Mouse (Mus musculus): ENCODE results near the gene Galnt15. TPM values are rescaled to one million over a fixed set of nuclear protein-coding genes. Genes with fewer than 3 reads are reported as not detected.

Galnt15 gene
- 1.2 and 1.9 TPM in 2 replicates for polyA plus RNA-seq (2012; rRNA removed)

DNA sequence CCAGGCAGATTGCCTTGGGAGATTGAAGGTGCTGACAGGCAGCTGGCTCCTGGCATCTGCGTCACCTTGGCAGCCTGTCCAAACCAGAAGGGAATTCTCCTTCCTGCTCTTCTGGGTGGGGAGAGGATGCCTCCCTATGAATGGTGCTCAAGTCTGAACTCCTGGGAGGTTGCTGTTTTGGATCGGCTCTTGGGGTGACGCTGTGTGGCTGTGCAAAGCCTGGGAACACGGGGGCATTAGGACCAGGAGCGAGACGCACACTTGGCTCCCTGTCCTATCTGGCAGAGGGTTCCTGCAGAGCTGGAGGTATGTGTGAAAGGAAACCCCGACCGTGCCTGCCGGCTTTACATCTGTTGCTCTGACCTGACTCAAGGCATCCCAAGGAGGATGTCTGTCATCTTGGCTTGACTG is at the start of gene Galnt15:
Gene Galnt15, plus strand, starts transcription at position 309 of the 411 bp plus-strand sequence.
- 6% methylated on average over 9 of the region's 9 CpGs for WGBS
- DNase-seq (ENCODE audit: low read depth, low spot score): no peak

DNA sequence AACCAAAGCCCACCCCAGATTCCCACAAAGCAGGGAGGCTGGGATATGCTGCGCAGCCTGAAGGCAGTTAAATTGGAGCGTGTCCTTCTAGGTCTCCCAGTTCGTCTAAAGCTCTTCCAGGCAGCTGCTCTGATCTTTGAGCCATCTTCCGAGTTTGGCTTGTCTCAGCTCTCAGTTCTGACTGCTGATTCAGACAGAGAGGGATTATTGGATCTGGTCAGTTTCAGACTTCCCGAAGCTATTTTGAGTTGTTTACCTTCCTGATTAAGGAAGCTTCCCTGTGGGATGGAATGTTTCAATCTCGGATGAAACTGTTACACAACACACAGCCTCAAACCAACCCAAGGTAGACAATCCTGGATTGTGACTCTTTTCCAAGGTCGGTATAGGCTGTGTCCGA is 34.8 kb upstream of the Galnt15 start:
- DNase-seq (ENCODE audit: low read depth, low spot score): no peak
- 38% methylated on average over 8 of the region's 8 CpGs for WGBS

DNA sequence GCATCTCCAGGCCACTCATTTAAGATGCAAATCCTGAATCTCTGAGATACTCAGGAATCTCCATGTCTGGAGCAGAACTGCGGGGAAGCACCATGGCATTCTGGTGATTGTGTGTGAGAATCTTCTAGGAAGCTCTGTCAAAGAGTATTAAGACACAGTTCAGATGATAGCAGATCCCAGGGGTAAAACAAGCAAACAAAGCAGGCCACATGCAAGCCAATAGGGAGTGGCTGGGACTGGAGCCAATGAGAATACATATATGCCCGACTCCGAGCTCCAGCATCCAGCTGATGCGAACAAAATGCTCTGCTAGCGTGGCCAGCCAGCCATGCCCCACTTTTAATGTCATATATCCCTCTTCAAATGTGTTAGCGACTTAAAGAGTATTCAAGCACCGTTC is 27.8 kb upstream of the Galnt15 start:
- DNase-seq (ENCODE audit: low read depth, low spot score): no peak
- 68% methylated on average over 7 of the region's 7 CpGs for WGBS

DNA sequence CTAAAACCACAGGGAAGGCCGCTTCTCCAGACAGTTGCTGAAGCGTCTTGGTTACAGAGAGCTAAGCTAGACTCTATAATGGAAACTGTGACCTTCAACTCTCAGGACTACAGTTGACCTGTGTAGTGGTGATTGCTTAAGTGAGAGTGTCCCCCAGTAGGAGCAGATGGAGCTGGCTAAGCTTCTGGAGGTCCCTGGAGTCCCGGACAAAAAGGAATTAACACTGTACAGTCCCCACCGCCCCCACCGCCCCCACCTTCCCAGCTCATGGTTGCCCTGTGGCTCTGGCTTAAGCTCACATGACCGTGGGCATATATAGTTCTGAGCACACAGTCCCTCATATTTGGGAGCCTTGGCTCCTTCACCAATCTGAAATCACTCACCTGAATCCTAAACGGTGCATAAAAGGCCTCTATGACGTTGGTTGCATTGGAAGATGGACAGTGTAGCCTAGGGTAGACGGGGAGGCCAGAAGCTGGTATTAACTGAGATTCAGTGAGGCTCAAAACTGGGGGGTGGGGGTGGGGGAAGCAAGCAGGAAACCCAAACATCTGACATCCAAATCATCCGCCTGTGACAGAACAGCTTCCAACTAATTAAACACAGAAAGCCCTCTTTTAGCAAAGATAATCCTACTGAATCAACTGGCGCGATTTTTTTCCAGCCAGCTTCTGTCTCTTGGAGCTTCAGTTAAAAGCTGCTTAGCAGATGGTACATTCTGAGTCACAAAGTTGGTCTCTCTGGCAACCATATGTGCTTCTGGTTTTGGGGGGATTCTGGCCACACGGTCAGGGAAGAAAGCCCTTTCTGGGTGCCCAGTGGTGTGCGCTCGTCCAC is 26.1 kb upstream of the Galnt15 start:
- 78% methylated on average over 15 of the region's 15 CpGs for WGBS
- DNase-seq (ENCODE audit: low read depth, low spot score): no peak

DNA sequence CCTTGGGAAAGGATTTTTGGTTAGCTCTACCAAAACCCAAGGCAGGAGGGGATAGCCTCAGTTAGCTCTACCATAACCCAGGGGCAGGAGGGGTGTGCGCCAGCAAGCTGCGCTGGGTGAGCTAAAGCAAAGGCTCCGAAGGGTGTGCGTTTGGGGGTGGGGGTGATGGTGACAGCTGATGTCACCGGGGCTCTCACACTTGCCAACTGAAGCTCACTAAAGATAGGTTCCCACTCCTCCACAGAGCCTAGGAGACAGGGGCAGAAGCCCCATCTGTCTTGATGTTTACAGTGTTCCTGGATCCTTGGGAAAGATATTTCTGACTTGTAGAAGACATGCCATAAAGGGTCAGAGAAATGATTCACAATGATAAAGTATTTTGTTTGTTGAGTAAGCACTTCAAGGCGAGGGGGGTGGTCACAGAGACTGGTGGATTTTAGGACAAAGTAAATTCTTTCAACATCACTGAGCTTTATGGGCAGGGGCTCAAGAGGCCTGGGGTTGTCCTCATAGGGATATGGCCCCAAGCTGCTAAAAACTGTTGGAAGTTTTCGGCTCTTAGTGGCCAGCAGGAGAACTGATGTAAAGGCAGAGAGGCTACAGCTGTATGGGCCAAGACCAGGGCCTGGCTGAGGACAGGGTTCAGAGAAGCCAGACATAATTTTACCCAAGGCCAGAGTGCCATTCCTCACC is 24.7 kb upstream of the Galnt15 start:
- no peak for DNase-seq (ENCODE audit: low read depth, low spot score)
- 56% methylated on average over 7 of the region's 7 CpGs for WGBS

DNA sequence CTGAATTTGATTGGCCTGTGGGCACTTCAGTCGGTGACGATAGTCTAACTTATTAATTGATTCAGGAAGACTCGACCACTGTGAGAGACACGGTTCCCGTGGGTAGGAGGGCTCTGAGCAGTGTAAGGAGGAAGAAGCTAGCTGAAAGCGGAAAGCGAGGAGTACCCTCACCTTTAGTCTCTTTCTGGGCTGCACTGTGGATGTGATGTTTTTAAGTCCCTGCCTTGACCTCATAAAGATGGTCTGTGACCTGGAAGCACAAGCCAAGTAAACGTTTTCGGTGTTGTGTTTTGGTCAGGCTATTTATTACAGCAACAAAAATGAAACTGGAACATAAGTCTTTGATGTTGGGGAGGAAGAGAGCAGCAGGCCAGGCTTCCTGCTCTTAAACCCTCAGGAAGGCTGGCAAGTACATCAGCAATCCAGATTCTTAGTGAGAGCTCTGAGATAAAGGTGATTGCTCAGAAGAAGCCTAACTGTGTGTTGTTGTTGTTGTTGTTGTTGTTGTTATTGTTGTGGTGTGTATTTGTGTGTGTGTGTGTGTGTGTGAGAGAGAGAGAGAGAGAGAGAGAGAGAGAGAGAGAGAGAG is 23.0 kb upstream of the Galnt15 start:
- DNase-seq (ENCODE audit: low read depth, low spot score): no peak
- WGBS: 67% methylated on average over 9 of the region's 9 CpGs

DNA sequence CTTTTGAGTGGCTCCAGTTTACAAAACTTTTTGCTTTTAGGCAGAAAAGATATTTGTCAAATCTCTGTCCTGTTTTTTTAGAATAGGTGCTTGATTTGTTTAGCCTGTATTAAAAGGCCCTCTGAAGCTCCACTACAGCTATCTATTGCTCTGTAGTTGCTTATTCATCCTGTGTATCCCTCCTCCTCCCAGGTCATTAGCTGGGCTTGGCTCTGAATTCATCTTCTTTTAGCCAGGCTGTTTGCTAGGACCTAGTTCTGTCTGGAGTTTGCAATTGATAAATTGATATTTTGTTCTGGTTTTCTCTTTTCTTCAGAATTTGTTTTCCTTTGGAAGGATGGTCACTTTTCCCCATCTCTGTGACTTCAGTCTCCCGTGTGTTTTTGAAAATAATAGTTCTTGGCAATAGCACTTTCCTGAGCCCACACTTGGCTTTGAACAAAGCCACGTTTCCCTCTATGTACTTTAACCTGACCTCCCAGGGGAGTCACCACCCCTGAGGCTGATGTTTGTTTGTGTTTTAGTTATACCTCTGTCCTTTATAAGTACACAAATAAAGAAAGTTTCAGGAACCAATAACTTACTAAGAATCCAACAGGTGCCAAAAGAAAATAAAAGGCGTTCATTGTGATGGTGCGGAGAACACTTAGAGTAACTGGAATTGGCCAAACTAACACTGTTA is 21.0 kb upstream of the Galnt15 start:
- no peak for DNase-seq (ENCODE audit: low read depth, low spot score)
- 64% methylated on average over 4 of the region's 4 CpGs for WGBS

DNA sequence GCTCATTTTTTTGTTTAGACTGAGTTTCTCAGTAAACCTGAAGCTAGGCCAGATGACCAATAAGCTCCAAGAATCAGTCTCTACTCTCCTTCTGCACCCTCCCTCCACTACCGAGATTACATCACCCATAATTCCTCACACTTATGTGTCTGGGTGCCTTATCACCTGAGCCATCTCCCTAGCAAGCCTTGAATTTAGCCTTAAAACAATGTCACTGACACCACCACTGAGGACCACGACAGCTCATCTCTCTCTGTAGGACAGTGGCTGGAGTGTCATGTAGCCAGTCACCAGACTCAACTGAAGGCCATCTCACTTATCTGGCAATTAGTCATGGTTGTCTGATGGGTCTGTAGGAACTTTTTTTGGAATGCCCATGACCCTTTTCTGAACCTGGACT is 19.1 kb upstream of the Galnt15 start:
- WGBS: 69% methylated on average over 2 of the region's 2 CpGs

DNA sequence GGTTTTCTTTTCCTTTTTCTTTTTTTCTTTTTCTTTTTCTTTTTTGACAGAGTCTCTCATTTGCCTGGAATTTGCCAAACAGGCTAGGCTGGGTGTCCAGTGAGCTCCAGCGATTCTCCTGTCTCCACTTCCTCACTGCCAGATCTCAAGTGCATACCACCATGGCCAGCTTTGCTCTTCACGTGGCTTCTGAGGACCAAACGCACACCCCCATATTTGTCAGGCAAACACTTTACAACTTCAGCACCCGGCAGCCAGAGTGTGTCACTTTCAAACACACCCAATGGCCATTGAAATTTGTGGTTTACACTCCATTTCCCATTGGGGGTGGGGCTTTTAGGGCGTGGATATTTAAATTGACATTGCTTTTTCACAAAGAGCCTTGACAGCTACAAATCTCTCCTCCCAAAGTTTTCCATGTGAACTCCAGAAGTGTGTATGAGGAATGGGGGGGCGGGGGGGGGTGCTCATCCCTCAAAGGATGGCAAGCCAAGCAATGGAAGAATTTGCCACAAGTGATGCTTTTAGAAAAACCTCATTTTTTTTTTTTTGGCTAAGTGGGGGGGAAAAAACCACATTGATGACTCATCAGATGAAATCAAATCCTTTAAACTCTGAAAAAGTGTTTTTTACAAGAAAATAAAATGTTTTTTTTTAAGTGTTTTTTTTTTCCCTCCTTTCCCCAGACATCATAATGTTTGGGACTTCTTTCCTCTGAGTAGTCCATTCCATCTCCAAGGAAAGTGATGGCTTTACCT is 17.1 kb upstream of the Galnt15 start:
- no peak for DNase-seq (ENCODE audit: low read depth, low spot score)
- 30% methylated on average over 6 of the region's 6 CpGs for WGBS

More for the DNA sequence above, 19.1 kb upstream of the Galnt15 start:
- DNase-seq (ENCODE audit: low read depth, low spot score): no peak

DNA sequence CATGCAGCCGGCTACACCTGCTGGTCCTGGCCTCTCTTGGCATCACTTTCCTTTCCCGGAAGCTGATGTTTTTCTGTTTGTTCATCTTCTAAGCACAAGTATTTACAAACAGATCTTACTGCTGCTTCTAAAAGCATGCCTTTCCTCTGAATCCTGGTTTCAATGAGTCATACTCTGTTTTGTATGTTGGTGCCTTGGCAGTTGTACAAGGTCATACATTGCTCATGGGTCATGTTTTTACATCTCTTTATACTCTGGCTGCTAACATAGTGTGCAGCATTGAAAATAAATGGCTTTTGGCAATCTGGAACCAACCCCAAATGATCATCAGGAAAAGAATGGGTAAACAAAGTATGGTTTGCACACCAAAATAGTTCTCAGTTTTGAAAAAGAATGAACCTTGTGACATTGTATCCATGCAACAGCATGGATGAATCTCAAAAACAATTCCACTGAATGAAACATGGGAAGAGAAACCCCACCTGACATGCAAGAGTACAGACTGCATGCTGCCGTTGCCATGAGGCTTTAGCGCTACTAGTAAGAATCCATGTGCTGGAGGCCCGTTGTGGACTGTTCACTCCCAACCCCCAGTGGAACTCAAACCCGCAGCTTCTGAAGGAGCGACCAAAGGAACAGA is 13.5 kb upstream of the Galnt15 start:
- 60% methylated on average over 7 of the region's 7 CpGs for WGBS
- no peak for DNase-seq (ENCODE audit: low read depth, low spot score)

DNA sequence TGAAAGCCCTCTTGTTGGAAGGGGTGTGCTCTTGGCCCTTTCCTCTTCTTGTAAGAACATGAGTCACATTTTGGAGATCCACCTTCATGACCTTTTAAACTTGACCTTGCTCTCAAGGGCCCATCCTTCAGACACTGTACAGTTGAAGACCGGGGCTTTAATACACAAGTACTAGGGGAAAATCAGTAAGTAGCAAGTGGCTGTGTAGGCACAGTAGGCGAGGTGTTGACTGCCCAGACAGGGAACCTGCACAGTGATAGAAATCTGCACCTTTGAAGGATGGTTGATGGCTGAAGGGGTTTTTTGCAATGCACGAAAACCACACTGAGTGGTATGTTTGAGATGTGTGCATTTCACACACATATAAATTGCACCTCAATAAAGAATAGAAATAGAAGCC is 12.3 kb upstream of the Galnt15 start:
- 79% methylated on average over 3 of the region's 3 CpGs for WGBS
- DNase-seq (ENCODE audit: low read depth, low spot score): no peak

DNA sequence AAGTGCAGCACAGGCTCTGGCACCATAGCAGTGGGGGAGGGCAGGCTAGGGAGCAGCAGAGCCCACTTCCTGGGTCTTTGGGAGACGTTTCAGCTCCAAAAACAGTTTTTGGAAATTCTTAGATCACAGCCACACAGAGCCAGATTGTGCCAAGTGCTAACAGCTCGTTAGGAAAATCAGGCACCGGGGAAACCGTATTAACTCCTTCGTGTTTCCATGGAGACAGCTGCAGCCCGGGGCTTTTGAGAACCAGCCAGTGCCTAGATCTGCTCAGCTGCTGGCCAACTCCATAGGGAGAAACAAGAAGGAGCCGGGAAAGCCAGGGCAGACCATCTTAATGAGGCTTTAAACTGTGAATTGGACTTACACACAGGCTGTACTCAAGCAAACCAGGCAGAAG is 11.9 kb upstream of the Galnt15 start:
- DNase-seq (ENCODE audit: low read depth, low spot score): no peak

DNA sequence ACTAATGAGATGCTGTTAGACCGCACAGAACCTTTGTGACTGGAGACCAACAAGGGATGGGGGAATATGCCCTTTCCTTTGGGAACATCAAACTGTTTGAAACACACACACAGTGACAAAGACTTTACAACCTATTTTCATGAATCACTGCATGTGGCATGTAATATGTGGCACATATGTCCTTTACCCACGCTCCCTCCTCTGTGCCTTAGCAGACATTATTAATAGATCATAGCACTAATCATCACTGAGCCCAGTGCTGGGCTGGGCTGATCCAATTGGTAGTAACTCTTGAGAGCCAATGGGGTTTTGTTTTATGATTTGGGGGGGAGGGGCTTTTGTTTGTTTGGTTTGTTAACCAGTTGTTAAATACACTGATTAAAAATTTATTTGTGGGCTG is 11.3 kb upstream of the Galnt15 start:
- 85% methylated on average over 2 of the region's 2 CpGs for WGBS
- no peak for DNase-seq (ENCODE audit: low read depth, low spot score)

More for the DNA sequence above, 11.9 kb upstream of the Galnt15 start:
- 21% methylated on average over 7 of the region's 7 CpGs for WGBS

DNA sequence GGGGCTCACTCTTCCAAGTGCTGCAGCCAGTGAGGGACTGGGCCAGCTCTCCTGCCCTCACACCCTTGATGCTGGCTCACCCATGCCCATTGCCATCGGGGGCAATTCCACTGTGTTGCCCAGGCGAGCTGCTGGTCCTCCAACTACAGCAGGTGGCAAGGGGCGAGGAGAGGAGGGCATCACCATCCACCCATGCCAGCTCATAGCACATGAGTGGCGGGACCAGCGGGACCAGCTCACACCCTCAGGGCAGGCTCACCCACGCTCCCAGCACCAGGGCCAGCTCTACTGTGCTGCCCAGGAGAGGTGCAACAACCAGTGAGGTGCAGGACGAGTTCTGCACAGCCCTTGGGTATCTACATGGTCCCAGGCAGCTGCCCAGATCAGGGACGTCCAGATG is 9.7 kb upstream of the Galnt15 start:
- DNase-seq (ENCODE audit: low read depth, low spot score): no peak
- WGBS: 77% methylated on average over 8 of the region's 8 CpGs

DNA sequence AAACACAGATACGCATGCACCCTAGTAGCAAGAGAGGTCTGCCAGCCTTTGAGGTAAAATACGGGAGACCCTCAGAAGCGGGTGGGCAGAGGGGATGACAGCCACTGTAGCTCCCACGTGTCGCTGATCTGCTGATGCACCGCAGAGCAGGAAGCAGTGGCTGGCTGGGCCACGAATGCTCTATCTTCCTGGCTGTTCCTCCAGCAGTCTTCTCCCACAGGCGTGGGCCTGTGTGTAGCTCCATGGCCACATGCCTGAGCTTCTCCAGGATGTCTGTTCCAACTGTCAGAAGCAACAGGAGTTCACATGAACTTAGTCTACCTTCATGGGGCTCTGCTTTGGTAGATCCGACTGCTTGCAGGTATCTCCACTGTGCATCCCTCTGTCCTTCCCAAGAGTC is 6.8 kb upstream of the Galnt15 start:
- 47% methylated on average over 9 of the region's 9 CpGs for WGBS
- DNase-seq (ENCODE audit: low read depth, low spot score): no peak

DNA sequence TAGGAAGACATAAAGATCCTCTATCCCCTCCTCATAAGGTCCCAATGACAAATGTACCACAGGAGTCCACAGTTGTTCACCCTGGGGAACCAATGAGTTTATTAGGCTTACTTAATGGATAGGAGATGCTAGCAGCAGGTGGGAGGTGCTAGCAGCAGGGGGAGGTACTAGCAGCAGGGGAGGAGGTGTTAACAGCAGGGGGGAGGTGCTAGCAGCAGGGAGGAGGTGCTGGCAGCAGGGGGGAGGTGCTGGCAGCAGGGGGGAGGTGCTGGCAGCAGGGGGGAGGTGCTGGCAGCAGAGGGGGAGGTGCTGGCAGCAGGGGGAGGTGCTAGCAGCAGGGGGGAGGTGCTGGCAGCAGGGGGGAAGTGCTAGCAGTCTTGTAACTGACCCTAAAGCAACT is 6.3 kb upstream of the Galnt15 start:
- no peak for DNase-seq (ENCODE audit: low read depth, low spot score)

DNA sequence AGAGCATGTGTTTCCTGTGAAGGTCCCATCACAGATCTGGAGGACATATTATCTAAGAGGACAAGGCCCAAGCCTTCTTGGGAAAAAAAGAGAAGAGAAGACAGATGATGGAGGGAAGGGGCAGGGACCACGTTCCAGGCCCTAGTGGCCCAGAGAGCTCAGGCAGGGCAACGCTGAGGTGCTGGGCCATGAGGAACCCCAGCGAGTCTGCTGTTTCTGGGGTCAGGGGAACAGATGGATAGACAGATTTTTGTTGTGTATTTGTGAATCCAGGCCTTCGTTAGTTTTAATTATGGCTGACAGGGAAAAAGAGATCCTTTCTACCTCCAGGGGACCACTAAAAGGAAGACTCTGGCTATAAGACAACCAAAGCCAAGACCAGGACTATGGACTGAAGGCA is 4.9 kb upstream of the Galnt15 start:
- 87% methylated on average over 4 of the region's 4 CpGs for WGBS
- no peak for DNase-seq (ENCODE audit: low read depth, low spot score)

DNA sequence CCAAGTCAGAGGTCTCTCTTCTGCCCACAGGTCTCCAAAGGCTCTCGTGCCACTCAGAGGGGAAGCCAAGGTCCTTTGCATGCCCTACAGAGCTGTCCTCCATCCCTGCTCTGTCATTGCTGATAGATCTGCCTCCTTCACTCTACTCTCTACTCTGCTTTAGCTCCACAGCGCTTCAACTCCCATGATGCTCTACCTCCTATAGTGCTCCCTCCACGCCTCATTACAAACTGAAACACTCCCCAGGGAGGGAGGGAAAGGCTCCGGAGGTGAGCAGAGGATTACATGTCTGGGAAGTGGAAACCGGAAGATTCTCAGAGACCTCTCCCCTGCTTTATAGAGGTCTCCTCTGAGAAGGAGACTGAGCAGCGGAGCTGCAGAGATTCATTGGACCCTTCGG is 1.6 kb upstream of the Galnt15 start:
- WGBS: 66% methylated on average over 7 of the region's 7 CpGs
- DNase-seq (ENCODE audit: low read depth, low spot score): no peak

DNA sequence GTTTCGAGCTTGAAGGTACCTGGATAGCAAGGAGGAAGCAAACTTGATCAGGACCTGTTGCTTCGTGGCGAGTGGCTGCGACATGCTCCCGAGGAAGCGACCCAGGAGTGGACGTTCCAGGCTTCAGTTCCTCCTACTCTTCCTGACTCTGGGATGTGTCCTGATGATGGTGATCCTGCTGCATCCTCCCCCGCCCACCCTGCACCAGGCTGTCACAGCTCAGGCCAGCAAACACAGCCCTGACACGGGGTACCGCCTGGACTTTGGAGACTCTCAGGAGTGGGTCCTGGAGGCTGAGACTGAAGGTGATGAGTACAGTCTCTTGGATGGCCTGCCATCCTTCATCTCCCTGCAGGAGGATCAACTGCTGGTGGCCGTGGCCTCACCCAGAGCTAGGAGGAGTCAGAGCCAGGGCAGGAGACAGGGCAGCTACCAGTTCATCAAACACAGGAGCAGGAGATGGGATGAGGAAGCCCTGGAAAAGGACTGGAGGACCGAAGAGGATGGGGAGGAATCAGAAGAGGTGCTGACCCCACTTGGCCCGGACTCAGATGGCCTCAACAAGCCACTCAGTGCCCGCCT is 713 bp downstream of the Galnt15 start:
- DNase-seq (ENCODE audit: low read depth, low spot score): no peak
- 64% methylated on average over 14 of the region's 14 CpGs for WGBS

Measured in large intestine, adult 2 months (tissue).